Mouse (Mus musculus): ENCODE measurements around the gene Fgfr2. TPM values are rescaled to one million over a fixed set of nuclear protein-coding genes. Genes with fewer than 3 reads are reported as not detected.

The Fgfr2 gene
- total RNA-seq, 1 experiment: 37.5 TPM

DNA sequence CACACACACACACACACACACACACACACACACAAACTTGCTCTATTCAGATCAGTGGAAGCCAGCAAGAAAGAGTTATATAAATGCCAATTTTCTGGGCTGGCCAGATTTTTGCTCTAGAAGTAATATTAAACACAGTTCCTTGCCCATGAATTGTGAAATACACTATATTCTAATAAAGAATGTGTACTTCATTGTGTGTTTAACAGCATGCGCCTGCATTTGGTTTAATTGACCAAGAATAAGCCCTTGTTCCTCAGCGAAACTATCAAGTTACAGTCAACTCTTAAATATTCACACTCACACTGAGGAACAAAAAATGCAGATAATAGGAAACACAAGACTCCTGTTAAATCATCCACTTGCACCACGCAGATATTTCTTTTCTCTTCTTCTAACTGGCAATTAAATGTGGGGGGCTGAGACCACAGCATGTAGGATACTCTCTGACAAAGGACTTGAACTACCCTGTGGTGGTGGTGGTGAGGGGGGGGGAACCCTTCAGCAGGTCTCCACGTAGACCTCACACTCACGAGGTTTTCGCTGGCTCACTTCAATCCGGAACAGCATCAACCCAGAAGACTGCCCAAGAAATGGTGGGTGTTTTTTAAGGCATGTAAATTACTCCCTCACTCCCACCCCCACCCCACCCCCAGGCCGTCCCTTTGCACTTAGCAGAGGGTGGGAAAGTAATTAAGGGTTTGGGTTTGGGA lies 2865.0 kb downstream of the Fgfr2 start:
- DNase-seq (ENCODE audit: low read depth, low spot score): no peak
- in situ Hi-C loops (cut with MboI; ENCODE audit: low sequenced_read_pairs in 2 of 2, unreplicated experiment in 2 of 2): no loop called here
- Histone ChIP-seq H3K4me1 (ENCODE audit: control insufficient read depth in 2 of 2, insufficient read depth in 2 of 2, low read length in 2 of 2, poor library complexity in 1 of 2) (peaks cover 4 to 14% of the 10 kb centered on the region in 2 experiments; a peak in 3 of 4 replicates), H3K36me3 (ENCODE audit: control insufficient read depth, insufficient read depth, low read length, poor library complexity, severe bottlenecking) (peaks cover 5% of the 10 kb centered on the region; the same call in 1 of the 2 replicates), H3K9ac (ENCODE audit: insufficient read depth, low read depth, low read length, poor library complexity, severe bottlenecking) (no peak overlapping the region), H3K4me3 (ENCODE audit: insufficient read depth in 1 of 2, low read depth in 1 of 2, low read length in 2 of 2, poor library complexity in 1 of 2, severe bottlenecking in 1 of 2) (no peak overlapping the region), H3K9me3 (ENCODE audit: control insufficient read depth, insufficient read depth, low read depth, low read length) (no peaks in the 10 kb centered on the region), H3K27ac (ENCODE audit: insufficient read depth, low read depth, low read length, poor library complexity, severe bottlenecking) (no peak overlapping the region)
- no peak for TF ChIP-seq HCFC1 (IDR thresholded peaks at IDR 0.05; ENCODE audit: borderline replicate concordance, insufficient read depth, low read length)
- no peak for TF ChIP-seq ZNF384 (IDR thresholded peaks at IDR 0.05; ENCODE audit: low read depth, low read length)
- no peak for TF ChIP-seq ZC3H11A (IDR thresholded peaks at IDR 0.05; ENCODE audit: borderline replicate concordance, low read depth, low read length)
- no peak for TF ChIP-seq MAFK (IDR thresholded peaks at IDR 0.05; ENCODE audit: insufficient read depth, low read depth, low read length)
- TF ChIP-seq CHD2 (IDR thresholded peaks at IDR 0.05; ENCODE audit: low read depth, low read length): no peak

DNA sequence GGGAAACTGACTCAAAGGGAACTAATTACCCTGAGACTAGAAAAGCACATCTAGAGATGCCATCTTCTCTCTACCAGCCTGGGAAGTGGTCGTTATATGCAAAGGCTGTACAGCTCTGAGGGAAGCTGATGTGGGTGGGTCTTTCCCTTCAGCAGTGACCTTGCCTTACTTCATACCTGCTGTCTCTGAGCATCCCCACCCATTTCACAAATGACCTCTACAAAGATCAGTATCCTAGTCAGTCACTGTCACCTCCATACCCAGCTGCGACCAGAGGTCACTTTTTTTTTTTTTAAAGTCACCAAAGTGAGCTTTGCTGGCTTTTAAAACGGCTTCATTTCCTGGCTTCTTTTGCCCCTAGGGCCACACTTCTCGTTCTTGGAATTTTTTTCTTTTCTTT lies 2869.9 kb downstream of the Fgfr2 start:
- Histone ChIP-seq H3K9me3 (ENCODE audit: control insufficient read depth, insufficient read depth, low read depth, low read length) (no peaks in the 10 kb centered on the region), H3K9ac (ENCODE audit: insufficient read depth, low read depth, low read length, poor library complexity, severe bottlenecking) (no peak overlapping the region), H3K36me3 (ENCODE audit: control insufficient read depth, insufficient read depth, low read length, poor library complexity, severe bottlenecking) (no peaks in the 10 kb centered on the region), H3K4me1 (ENCODE audit: control insufficient read depth in 2 of 2, insufficient read depth in 2 of 2, low read length in 2 of 2, poor library complexity in 1 of 2) (peaks cover 8 to 34% of the 10 kb centered on the region in 2 experiments; a peak in 3 of 4 replicates), H3K27ac (ENCODE audit: insufficient read depth, low read depth, low read length, poor library complexity, severe bottlenecking) (no peak overlapping the region; the same call in 1 of the 2 replicates), H3K4me3 (ENCODE audit: insufficient read depth in 1 of 2, low read depth in 1 of 2, low read length in 2 of 2, poor library complexity in 1 of 2, severe bottlenecking in 1 of 2) (no peak overlapping the region)
- DNase-seq (ENCODE audit: low read depth, low spot score): no peak
- in situ Hi-C loops (cut with MboI; ENCODE audit: low sequenced_read_pairs in 2 of 2, unreplicated experiment in 2 of 2): no loop called here
- TF ChIP-seq MAFK (IDR thresholded peaks at IDR 0.05; ENCODE audit: insufficient read depth, low read depth, low read length) (no peak), ZNF384 (IDR thresholded peaks at IDR 0.05; ENCODE audit: low read depth, low read length) (peak; percentile 85)

DNA sequence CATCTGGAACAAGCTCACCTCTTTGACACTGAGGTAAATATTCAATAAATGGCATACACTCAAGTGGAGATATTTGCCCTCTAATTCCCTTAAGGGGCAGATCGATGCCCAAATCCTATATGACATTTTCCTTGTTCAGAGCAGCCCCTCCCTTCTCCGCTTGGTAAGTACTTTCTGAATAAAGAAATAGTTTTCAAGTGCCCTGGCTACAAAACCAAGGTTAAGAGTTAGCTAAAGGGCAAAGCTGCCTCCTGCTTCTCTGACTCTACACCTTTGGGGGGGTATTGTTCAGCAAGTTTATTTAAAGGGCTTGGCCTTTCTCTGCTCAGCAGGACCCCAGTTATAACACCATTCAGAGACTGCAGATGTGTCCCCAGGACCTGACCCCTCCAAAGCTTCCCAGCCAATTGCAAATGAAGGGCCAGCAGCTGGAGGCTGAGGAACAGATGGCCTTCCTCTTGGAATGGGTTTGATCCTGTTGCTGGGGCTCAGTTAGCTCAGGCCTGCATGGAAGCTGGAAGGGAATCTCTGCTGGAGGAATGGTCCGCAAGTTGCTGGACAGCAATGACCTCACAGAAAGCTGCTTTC lies 2871.1 kb downstream of the Fgfr2 start:
- Histone ChIP-seq H3K4me3 (ENCODE audit: insufficient read depth in 1 of 2, low read depth in 1 of 2, low read length in 2 of 2, poor library complexity in 1 of 2, severe bottlenecking in 1 of 2) (no peak overlapping the region), H3K9ac (ENCODE audit: insufficient read depth, low read depth, low read length, poor library complexity, severe bottlenecking) (no peak overlapping the region), H3K9me3 (ENCODE audit: control insufficient read depth, insufficient read depth, low read depth, low read length) (no peaks in the 10 kb centered on the region), H3K36me3 (ENCODE audit: control insufficient read depth, insufficient read depth, low read length, poor library complexity, severe bottlenecking) (no peaks in the 10 kb centered on the region), H3K27ac (ENCODE audit: insufficient read depth, low read depth, low read length, poor library complexity, severe bottlenecking) (peak overlapping the region; percentile 52), H3K4me1 (ENCODE audit: control insufficient read depth in 2 of 2, insufficient read depth in 2 of 2, low read length in 2 of 2, poor library complexity in 1 of 2) (peaks cover 8 to 34% of the 10 kb centered on the region in 2 experiments; a peak in 3 of 4 replicates)
- DNase-seq (ENCODE audit: low read depth, low spot score): no peak
- in situ Hi-C loops (cut with MboI; ENCODE audit: low sequenced_read_pairs in 2 of 2, unreplicated experiment in 2 of 2): no loop called here
- TF ChIP-seq ZNF384 (IDR thresholded peaks at IDR 0.05; ENCODE audit: low read depth, low read length): no peak

DNA sequence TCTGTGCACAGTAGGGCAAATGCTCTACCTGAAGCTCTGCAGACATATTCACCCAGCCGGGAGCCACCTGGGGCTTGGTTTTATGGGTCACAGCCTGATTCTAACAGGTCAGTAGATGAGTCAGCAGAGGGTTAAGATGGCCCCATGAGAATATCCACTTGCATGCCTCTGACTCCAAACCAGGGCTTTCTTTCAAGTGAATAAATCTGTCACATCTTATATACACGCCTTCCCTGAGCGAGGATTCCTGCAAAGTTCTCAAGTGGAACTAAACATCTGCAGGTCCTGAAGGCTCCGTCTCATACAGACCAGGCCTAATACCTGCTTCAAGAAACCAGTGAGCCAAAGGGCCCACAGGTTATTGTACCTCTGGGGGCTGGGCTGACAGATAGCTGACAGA lies 2872.2 kb downstream of the Fgfr2 start:
- Histone ChIP-seq H3K9me3 (ENCODE audit: control insufficient read depth, insufficient read depth, low read depth, low read length) (no peaks in the 10 kb centered on the region), H3K4me1 (ENCODE audit: control insufficient read depth in 2 of 2, insufficient read depth in 2 of 2, low read length in 2 of 2, poor library complexity in 1 of 2) (peaks cover 8 to 34% of the 10 kb centered on the region in 2 experiments; a peak in 3 of 4 replicates), H3K9ac (ENCODE audit: insufficient read depth, low read depth, low read length, poor library complexity, severe bottlenecking) (no peak overlapping the region), H3K27ac (ENCODE audit: insufficient read depth, low read depth, low read length, poor library complexity, severe bottlenecking) (no peak overlapping the region), H3K36me3 (ENCODE audit: control insufficient read depth, insufficient read depth, low read length, poor library complexity, severe bottlenecking) (no peaks in the 10 kb centered on the region), H3K4me3 (ENCODE audit: insufficient read depth in 1 of 2, low read depth in 1 of 2, low read length in 2 of 2, poor library complexity in 1 of 2, severe bottlenecking in 1 of 2) (no peak overlapping the region)
- TF ChIP-seq HCFC1 (IDR thresholded peaks at IDR 0.05; ENCODE audit: borderline replicate concordance, insufficient read depth, low read length) (no peak), ZC3H11A (IDR thresholded peaks at IDR 0.05; ENCODE audit: borderline replicate concordance, low read depth, low read length) (no peak), MAFK (IDR thresholded peaks at IDR 0.05; ENCODE audit: insufficient read depth, low read depth, low read length) (no peak), CHD2 (IDR thresholded peaks at IDR 0.05; ENCODE audit: low read depth, low read length) (no peak), ZNF384 (IDR thresholded peaks at IDR 0.05; ENCODE audit: low read depth, low read length) (no peak)
- no peak for DNase-seq (ENCODE audit: low read depth, low spot score)
- in situ Hi-C loops (cut with MboI; ENCODE audit: low sequenced_read_pairs in 2 of 2, unreplicated experiment in 2 of 2): no loop called here
